Mouse (Mus musculus) urinary bladder, postnatal 4 days (tissue): ENCODE results near the gene Olfml3.

ENCODE experiments used
- DNase-seq, 2 experiments: peaks; one replicate each; pipeline ENCODE4 v3.0.0; 2021 to 2022; ENCODE audit warnings: low spot score in 2 of 2

Gene Olfml3

DNA sequence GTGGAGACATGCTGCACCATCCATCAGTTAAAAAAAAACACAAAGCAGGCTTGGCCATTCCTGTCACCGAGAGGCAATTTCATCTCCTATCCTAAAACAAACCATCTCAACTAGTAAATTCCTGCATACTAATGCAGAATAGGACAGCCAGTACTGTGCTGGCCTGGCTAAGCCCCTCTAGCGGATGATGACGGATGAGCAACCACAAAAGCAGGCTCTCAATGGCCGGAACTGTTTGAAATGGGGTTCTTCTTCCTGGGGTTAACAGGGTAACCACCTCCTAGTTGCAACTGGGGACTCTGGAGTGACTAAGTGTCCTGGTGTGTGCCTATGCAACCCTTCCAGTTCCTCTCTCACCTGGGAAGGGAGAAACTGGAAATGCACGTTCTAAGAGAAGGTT, 2.5 kb upstream of the Olfml3 start:
- DNase-seq = no peak

DNA sequence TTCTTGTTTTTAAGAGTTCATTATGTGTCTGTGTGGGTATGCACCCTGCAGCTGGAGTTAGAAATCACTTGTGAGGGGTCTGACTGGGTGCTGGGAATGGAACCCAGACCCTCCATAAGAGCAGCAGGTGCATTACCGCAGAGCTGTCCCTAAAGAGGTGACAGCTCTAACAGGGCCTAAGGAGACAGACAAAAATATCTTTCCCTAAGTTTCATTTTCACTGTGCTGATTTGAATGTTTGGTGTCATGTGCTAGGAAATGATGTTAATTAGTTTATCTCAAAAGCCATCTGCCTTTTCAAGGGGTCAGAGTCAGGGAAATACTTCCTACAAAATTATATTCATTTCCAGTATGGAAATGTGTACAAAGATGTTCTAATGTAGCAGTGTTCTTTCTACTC, 1.5 kb upstream of the Olfml3 start, which contains the start of gene Gm10964:
Gene Gm10964 (plus strand): TSS at position 38 of the 400 bp plus-strand sequence.
- DNase-seq = no peak

DNA sequence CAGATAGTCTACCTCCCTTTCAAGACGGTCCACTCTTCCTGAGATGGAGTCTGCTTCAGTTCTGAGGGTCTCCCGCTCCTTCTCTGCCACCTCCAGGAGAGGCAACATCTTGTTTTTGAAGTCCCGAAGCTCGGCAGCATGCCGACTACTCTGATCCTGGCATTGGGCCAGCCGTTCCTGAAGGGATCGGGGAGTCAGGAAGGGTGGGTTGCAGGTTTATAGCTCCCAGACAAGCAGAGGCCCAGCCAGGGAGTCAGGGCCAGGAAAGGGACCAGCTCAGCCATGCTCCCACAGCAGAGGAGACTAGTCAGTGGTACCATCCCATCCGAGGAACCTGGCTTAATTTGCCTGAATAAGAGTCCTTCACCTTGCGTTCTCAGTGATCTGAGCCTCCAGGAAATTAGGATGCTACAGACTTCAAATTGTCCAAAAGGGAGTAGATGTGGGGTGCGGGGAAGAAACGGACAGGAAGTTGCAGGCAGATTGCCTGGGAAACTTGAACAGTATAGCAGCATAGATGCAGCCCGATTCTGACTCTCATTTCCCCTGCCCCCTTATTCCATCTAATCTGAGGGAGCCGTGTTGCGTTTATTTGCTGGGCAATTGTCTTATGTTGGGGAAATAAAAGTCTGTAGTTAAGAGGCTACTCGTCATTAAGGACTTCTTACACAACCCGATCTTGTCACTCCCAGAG, 593 bp downstream of the Olfml3 start:
- DNase-seq = peak; percentile 54 to 75

DNA sequence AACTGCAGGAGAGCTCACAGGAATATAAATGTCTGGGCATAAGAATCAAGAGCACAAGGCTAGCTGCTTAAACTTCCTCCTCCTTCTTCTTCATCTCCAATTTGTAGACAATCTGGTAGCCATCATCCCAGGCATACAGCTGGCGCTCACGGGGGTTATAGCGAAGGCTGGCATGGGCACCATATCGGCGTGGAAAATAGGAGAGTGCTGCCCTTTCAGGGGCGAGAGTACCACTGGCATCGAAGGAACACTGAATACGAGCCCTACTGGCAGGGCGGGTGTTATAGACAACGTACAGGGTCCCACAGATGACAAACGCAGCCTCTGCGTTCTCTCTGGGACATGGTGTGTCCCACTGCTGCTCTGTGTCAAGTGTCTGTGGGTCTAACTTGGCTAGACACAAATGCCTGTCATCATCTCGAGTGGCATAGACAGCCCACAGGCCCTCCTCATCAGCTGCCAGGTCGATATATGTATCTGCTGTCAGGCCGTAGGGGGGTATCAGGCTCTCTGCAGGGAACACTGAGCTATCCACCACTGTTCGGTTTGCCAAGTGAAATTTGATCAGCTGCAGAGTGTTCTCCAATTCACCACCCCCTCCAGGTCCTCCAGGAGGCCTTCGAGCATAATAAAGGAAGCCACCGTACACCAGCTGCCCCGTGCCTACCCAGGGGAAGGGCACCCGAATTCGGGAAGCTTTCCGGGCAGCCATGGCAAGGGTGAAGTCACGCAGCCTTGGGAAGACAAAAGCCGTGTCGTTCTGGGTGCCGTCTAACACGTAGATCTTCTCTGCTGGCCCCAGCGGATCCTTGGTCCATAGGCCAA, 1.8 kb downstream of the Olfml3 start:
- no peak for DNase-seq

DNA sequence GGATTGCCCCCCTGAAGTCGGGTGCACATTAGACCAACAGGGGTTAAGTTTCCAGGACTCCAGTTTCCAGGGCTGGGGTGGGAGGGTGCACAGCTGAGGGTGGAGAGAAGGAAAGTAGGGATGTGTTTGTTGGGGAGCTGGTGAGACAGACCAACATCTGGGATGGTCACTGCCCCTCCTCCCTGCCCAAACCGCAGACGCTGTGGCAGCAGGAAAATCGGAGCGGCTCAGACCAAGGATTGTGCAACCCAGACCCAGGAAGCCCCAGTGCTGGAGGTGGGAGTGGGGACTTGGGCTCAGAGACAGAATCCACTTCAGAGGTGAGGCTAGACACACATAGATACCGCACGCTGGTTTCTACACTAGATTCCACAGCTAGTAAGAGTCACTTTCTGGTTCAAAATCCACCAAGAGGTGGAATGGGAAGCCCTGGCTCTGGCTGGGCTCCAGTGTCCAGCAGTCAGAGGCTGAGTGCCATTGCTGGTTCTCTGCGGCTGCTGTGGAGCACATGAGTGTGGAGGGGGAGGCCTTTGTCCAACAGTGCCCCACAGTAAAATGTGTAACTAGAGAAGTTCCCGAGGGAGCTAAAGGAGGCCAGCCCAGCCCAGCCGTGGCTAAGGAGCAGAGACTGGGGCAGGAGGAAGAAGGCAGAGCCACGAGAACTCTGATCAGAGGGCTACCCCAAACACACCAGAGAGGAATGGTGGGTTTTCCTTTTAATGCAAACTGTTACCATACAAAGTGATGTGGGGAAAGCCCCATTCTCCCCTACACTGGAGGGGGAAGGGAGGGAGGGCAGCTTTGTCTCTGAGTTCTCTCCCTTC, 2.9 kb downstream of the Olfml3 start:
- DNase-seq = no peak

DNA sequence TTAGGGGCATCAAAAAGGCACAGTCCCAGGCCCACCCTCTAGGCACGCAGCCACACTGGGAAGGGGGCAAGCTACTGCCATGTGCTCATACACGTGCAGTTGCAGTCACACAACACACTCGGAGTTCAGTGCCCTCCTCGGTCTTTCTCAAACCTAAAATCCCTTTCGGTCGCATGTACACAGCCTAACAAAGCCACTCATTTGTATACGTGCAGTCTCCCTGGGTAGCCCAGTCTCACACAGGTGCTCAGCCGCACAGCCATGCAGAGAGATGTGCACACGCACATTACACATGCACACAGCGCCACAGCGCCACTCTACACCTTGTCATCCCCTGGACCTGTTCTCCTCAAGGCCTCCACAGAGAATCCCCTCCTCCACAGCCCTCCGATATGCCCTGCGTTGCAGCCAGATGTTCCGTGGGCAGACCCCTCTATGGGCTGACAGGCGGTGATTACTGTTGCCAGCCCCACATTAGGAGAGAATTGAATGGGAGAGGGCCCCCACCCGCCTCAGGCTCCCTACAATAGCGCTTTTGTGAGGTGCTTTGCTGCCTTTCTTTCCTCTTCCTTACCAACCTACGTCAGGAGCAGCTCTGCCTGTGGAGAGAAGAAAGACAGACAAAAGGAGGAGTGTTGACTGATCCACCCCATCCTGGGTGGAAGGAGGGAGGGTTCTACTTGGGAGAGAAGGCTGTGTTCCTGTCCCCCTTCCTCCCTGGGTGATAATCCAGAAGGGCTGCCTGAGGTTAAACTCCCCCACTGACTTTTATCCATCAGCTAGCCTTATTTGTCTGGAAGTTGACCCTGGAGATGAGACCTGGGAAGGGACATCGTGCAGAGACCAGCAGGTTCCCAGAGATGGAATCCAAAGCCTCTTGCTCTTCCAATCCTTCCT, 3.8 kb downstream of the Olfml3 start:
- DNase-seq = no peak

DNA sequence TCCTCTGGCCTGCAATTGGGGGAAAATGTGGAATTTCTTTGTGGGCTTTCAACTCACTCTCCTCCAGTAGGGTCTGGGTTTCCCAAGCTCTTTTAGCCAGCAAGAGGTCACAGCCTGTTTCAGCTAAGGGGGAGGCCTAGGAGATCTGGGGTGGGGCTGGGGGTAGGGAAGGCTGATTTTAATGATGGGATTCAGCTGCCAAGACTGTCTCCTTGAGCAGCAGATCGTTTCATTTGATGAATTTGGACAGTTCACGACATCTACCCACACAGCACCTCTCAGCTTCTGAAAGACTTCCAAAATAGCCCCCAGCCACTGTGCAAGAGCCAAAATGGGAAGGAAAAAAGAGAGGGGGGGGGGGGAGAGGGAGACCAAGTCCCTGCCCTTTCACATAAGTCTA, 4.6 kb downstream of the Olfml3 start:
- no peak for DNase-seq

DNA sequence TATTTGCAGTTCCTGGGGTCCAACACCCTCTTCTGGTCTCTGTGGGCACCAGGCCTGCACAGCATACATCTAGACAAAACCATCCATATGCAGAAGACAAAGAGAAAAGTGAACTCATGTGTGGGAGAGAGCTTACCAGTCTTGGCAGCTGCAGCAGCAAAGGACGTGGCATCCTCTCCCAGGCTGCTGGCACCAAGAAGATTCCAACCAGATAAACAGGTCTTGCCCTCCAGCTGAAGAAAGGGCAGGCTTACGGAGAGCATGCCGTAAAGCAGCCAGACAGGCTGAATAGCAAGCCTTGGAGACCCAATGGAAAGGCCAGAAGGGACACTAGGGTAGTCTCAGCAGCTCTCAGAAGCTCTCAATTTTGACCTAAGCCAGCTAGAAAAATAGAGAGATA, 5.7 kb downstream of the Olfml3 start:
- no peak for DNase-seq

DNA sequence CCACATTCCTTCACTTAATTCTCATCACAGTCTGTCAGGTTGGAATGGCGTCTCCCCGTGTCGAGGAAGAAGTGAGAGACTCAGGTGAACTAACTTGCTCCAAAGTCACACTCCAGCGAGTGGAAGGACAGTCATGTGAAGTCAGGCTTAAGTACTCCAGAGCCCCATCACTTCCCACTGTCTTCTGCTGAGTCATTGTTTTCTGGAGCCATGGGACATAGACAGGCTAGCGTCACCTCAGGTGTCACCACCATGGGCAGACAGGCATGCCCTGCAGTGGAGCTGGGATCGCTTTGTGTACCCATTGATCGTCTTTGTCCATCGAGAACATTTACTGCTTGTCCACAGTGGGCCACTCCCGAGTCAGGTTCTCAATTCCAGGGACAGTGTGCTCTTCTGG, 8.0 kb downstream of the Olfml3 start:
- DNase-seq = no peak

DNA sequence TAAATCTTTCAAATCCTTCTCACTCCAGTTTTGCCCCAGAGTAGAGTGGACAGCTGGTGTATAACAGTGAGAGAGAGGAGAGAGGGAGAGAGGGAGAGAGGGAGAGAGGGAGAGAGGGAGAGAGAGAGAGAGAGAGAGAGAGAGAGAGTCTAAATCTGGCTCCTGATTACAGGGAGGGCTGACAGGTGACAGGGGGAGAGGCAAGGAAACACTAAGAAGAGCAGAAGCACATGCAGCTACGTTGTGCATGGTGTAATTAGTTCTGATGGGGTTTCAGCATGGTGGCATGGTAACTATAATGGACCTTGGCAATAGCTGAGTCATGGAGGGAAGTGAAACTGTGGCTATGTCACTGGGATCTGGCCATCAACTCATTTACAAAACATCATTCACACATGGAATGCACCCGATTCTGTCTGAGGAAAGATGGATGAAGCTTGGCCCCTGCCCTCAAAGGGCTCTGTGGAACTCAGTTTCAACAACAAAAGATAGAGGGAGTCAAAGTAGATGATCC, 9.9 kb downstream of the Olfml3 start:
- DNase-seq = no peak

DNA sequence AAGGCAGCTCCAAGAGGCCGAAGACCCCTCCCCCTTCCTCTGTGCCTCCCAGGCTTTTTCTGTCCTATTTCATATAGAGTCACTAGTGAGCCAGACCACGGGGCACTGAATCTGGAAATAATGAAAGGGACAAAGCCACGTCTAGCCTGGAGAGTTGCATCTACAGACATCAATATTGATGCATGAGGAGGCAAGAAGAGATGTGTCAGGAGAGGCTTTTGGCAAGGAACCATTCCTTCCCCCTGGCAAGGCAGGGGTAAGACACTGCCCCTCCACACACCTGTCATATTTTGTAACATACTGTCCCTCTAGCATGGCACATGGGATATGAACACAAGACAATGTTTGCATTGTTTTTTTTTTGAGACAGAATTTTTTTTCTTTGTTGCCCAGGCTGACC, 11.2 kb downstream of the Olfml3 start:
- DNase-seq = no peak

DNA sequence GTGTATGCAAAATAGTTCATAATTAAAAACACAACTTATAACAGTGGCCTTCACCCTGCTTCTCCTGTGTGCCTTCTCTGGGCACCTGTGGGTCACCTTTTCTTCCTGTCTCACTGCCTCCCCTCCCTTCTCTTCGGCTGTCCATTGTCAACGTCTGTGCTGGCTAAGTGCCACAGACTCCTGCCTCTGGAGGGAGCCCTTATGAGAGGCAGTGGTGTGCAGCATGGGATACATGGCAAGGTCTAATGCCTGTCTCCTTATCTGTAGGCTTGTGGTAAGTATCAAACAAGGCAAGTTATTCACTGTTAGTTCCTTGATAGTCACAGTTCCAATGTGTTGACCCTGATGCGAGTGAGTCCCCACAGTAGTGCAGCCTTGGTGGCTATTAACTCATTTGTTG, 13.7 kb downstream of the Olfml3 start:
- no peak for DNase-seq

DNA sequence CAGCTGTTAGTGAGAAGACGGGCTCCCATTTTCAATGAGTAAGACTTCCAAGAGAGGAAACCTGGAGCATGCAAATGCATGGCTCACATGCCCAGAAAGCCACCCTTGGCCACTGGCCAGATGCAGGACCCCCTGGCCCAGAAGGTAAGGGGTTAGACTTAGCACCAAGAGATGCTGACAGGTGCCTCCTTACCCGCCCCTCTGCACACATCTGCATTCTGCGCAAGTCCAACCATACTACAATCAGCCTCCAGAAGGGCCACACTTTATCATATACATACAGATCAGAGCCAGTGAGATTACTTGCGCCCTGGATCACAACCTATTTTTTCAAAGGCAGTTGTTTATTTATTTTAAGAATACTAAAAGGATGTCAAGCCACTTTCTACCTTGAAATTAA, 19.1 kb downstream of the Olfml3 start:
- no peak for DNase-seq

DNA sequence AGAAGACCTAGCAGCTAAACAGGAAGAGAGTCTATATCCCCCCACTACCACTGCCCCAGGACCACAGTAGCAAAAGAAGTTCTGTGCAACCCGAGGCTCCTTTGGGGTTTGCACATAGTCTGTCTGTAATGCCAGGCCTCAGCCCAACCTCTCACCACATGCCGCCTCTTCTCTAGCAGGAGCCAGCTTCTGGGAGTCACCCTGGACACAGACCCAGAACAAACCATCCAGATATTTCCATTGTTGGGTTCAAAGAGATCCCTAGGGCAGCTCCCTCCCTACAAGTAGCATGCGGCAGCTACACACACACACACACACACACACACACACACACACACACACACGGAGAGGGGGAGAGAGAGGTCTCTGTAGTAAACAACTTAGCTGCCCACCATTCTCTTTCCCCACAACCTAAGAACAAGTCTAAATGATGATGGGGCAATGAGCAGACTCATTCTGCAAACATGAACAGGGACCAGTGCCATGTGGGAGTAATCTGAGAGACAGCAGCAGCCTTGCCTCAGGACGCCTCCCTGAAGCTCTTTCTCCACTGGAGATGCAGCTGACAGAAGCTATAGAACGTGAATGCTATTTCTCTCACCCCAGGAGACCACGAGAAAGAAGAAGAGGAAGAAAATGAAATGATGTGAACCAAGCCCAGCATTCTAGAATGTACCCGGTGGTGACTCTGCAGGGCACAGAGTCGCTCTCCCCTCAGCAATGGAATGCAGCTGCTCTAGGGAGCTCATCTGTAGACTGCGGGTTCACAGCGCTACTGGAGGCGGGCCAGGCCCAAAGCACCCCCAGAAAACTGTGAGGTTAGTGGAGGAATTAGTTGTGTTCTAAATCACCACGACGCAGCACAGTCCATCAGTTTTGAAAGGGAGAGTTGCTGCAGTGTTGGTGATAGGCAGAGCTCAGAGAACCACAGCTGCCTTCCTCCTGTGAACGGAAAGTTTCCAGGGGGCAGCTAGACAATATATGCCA, 20.7 kb downstream of the Olfml3 start:
- no peak for DNase-seq

DNA sequence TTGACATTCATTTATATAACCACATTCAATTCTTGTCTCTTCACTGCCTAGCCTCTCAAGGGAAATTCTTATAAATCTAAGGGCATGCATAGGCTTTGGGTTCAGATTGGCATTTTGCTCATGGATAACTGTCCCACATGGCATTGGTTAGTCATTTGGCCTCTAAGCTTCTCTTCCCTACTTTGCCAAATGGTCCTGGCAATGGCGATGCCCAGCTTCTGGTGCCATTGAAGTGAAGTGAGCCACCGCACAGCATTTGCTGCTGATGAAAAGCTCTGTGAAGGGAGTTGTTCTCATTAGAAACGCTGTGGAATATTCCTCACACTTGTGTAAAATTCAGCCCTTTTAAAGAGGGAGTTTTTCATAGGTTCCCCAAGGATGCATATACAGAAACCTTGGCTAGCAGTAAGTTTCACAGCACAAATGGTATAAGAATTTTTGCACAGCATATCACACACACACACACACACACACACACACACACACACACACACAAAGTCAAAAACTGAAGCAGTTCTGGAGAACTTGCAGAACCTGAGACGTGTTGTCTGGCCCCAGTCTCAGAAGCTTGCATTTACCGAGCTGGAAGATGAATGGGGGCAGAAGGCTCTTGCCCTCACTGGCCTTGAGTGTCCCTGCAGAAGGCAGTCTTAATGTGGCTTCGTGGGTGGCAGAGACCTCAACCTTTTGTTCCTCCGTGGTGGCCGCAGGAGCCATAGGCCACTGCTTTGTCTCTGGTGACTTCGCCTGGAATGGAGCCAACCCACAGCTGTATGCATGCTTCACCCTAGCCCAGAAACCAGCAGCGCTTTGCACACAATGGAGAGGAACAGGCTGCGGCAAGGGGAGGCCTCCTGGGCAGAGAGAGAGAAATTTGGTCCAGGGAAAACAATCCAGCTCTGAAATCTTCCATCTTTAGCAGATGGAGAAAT, 21.8 kb downstream of the Olfml3 start:
- peak in 1 of 2 experiments; percentile 71 for DNase-seq

DNA sequence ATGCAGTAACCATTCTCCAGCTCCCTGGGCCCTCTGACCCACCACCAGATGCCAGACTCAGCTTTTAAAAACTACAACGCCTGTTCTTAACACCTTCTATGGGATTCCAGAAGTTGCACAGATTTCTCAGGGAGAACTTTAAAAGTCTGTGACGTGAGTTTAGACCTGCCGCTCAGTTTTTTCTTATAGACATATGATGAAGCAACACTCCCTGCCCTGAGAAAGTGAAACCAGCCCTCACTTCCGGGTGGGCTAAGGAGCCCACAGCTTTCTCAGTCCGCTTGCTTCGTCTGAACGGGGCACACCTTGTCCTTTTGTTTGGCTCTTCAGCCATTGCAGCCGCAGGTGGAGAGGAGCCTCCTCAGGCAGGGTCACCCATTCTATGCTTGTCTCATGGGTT, 22.9 kb downstream of the Olfml3 start:
- DNase-seq = no peak

DNA sequence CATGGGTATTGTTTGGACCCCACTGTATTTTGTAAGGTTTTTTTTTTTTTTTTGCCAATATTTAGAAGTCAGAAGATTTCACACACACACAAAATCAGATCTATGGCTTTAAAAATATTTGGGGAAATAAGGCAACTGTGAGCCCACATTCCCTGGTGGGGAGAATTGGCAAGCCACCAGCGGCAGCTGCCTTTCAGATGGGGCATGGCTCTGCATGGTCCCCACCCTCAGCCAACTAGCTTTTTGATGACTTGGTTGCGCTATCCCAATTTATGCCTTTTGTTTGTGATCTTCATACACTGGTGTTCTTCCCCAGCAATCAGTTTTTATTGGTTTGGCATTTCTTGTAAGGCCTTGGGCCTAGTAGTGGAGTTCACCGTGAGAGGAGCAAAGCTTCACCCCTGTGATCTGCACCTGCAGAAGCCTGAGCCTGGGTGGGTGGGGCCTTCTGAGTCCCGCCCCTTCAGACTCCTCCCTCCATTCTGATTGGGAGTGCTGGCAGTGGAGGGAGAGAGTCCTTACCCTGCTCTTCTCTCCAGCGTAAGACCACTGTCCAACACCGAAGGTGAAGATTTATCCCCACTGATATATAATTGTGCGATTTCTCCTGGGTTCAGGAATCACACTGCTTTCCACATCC, 23.4 kb downstream of the Olfml3 start:
- no peak for DNase-seq

DNA sequence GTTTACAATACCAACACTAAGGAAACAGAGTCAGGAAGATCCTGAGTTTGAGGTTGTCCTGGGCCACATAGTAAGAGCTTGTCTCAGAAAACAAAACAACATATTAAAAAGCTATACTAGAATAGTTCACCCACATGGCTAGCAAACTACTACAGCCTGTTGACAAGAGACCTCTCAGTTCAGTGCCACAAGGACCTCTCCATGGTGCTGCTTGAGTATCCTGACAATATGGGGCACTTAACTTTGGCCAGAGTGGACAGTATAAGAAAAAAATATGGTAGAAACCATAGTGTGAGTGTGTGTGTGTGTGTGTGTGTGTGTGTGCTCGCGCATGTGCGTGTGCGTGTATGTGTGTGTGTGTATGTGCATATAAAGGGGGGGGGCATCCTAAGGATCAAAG, 25.6 kb downstream of the Olfml3 start:
- DNase-seq = no peak
